Mouse (Mus musculus): ENCODE results near the gene Fuz.

GRCm38 (mm10) chr7:44867010-44867702 is 28.7 kb upstream of the Fuz start:
- TF ChIP-seq CTCF (IDR thresholded peaks at IDR 0.05; ENCODE audit: low read depth, low read length) (no peak), POLR2A (IDR thresholded peaks at IDR 0.05; ENCODE audit: extremely low read depth, insufficient read depth, low read length) (no peak)

Data from liver, adult 2 months (tissue).